Mouse (Mus musculus): Measurements from ENCODE around the gene Arsb. TPM values are rescaled to one million over a fixed set of nuclear protein-coding genes. Genes with fewer than 3 reads are reported as not detected.
A peak's percentile ranks its signal among the peaks of the same experiment; 100 is the strongest.

Gene Arsb
- polyA plus RNA-seq, 1 experiment: 114 TPM

DNA sequence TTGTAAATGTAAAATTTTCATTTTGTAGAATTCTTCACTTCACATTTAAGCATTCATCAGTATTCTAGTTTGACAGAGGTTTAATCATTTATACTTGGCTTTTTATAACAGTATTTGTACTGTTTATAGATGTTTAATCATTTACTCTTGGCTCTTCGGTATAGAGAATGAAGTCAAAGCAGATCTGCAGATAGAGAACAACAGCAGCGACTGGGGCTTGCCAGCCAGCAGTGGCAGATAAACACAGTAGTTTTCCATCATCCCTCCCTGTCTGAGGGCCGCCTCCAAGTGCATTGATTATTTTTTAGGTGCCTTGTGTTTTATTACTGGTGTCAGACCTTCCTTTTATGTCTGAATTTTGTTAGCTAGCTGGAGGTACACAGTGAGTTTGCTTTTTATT, 118.6 kb downstream of the Arsb start:
- Histone ChIP-seq H3K4me3 (ENCODE audit: insufficient read depth, low read depth, low read length) (no peak overlapping the region), H3K27me3 (replicated peaks; ENCODE audit: control insufficient read depth, insufficient read depth, low read length) (no peaks in the 10 kb centered on the region), H3K4me1 (ENCODE audit: control insufficient read depth, insufficient read depth, low read length) (peaks cover 23% of the 10 kb centered on the region), H3K36me3 (ENCODE audit: control insufficient read depth, insufficient read depth, low read length) (no peaks in the 10 kb centered on the region), H3K27ac (ENCODE audit: insufficient read depth, low read depth, low read length) (peak overlapping the region; percentile 25)
- TF ChIP-seq CTCF (conservative IDR thresholded peaks at IDR 0.05; ENCODE audit: insufficient read depth, insufficient read length, low read depth, low read length): no peak
- no peak for TF ChIP-seq POLR2A (IDR thresholded peaks at IDR 0.05; ENCODE audit: low read depth, low read length)
- peak; percentile 63 for DNase-seq
- 36% methylated on average over 3 of the region's 3 CpGs for WGBS

DNA sequence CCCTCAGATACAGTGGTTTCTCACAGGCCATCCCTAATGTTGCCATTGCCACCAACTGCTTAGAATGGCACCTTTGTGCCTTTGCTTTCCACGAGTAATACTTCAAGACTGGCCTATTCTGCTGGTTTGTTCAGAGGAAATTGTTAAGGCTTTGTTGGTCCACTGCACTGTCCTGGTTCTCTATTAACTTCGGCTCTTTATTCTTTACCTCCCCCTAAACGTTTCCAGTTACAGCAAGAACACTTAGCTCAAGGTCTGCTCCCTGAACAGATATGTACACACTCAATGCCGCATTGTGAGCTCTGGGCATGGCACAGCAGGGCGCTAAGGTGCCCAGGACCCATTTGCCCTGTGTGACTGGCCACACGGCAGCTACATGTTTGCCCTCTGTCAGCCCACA, 119.8 kb downstream of the Arsb start:
- WGBS: 39% methylated on average over 6 of the region's 6 CpGs
- Histone ChIP-seq H3K4me1 (ENCODE audit: control insufficient read depth, insufficient read depth, low read length) (peaks cover 23% of the 10 kb centered on the region), H3K27ac (ENCODE audit: insufficient read depth, low read depth, low read length) (peak overlapping the region; percentile 92), H3K4me3 (ENCODE audit: insufficient read depth, low read depth, low read length) (no peak overlapping the region), H3K27me3 (replicated peaks; ENCODE audit: control insufficient read depth, insufficient read depth, low read length) (no peaks in the 10 kb centered on the region), H3K36me3 (ENCODE audit: control insufficient read depth, insufficient read depth, low read length) (no peaks in the 10 kb centered on the region)
- DNase-seq: peak; percentile 77
- no peak for TF ChIP-seq CTCF (conservative IDR thresholded peaks at IDR 0.05; ENCODE audit: insufficient read depth, insufficient read length, low read depth, low read length)

DNA sequence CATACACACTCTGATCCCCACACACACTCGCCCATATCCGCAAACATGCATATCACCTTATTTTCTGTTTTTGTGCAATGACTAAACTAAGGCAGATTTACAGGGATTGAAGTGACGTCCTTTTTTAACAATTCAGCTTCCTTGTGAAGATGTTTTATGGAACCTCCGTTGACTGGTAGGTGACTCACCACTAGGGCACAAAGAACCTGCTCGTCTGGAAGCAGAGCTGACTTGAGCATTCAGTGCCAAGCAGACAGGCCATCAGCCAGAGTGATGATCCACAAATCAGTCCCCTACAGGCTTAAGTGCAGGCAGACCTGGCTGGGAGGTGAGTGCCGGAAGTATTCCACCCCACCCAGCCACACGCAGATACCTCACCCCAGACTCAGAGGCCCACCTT, 120.7 kb downstream of the Arsb start:
- DNase-seq: no peak
- TF ChIP-seq POLR2A (IDR thresholded peaks at IDR 0.05; ENCODE audit: low read depth, low read length): no peak
- TF ChIP-seq CTCF (conservative IDR thresholded peaks at IDR 0.05; ENCODE audit: insufficient read depth, insufficient read length, low read depth, low read length): no peak
- H3K4me3 ChIP-seq (ENCODE audit: insufficient read depth, low read depth, low read length): no peak overlapping the region
- H3K27ac ChIP-seq (ENCODE audit: insufficient read depth, low read depth, low read length): no peak overlapping the region
- peaks cover 23% of the 10 kb centered on the region for H3K4me1 ChIP-seq (ENCODE audit: control insufficient read depth, insufficient read depth, low read length)
- WGBS: 85% methylated on average over 7 of the region's 7 CpGs
- no peaks in the 10 kb centered on the region for H3K36me3 ChIP-seq (ENCODE audit: control insufficient read depth, insufficient read depth, low read length)
- H3K27me3 ChIP-seq (replicated peaks; ENCODE audit: control insufficient read depth, insufficient read depth, low read length): no peaks in the 10 kb centered on the region

DNA sequence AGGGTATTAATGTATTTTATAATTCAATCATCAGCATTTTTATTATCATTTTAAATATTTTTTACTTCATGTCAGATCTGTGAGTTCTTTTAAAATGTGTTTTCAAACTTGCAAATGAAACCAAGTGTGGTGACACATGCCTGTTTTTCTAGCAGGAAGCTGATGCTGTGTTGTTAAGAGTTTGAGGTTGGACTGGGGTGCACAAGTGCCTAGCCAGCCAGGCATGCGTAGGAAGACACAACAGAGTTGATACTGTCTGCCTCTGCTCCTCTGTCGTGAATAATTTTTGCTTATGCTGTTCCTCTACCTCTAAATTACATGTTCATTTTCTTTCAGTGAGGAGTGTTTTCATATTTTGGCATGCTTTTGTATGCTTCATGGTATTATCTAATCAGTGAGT, 122.7 kb downstream of the Arsb start:
- H3K4me1 ChIP-seq (ENCODE audit: control insufficient read depth, insufficient read depth, low read length): peaks cover 20% of the 10 kb centered on the region
- DNase-seq: no peak
- no peaks in the 10 kb centered on the region for H3K27me3 ChIP-seq (replicated peaks; ENCODE audit: control insufficient read depth, insufficient read depth, low read length)
- no peak for TF ChIP-seq POLR2A (IDR thresholded peaks at IDR 0.05; ENCODE audit: low read depth, low read length)
- no peak for TF ChIP-seq CTCF (conservative IDR thresholded peaks at IDR 0.05; ENCODE audit: insufficient read depth, insufficient read length, low read depth, low read length)
- H3K27ac ChIP-seq (ENCODE audit: insufficient read depth, low read depth, low read length): no peak overlapping the region
- no peak overlapping the region for H3K4me3 ChIP-seq (ENCODE audit: insufficient read depth, low read depth, low read length)
- no peaks in the 10 kb centered on the region for H3K36me3 ChIP-seq (ENCODE audit: control insufficient read depth, insufficient read depth, low read length)
- WGBS: 71% methylated on average over 2 of the region's 2 CpGs

DNA sequence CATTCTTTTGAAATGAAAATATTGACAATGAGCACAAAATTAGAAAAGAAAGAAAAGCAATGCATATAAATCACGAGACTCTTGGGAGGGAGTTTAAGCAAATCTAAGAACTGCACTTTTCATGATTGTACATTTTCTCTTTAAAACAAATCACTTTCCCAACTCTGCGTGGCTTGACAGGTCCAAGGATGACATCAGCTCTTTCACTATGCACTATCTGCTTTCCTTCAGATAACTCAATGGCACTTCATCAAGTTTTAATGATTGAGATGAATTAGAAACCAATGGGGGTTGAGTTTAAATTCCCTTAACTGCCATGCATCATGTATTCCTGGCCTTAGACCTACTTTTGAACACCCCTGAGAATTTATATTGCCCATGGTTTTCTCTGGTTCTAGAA, 124.0 kb downstream of the Arsb start:
- Histone ChIP-seq H3K27ac (ENCODE audit: insufficient read depth, low read depth, low read length) (no peak overlapping the region), H3K27me3 (replicated peaks; ENCODE audit: control insufficient read depth, insufficient read depth, low read length) (no peaks in the 10 kb centered on the region), H3K4me1 (ENCODE audit: control insufficient read depth, insufficient read depth, low read length) (peaks cover 10% of the 10 kb centered on the region), H3K4me3 (ENCODE audit: insufficient read depth, low read depth, low read length) (no peak overlapping the region), H3K36me3 (ENCODE audit: control insufficient read depth, insufficient read depth, low read length) (no peaks in the 10 kb centered on the region)
- WGBS: 88% methylated on average over 2 of the region's 2 CpGs
- DNase-seq: no peak
- TF ChIP-seq POLR2A (IDR thresholded peaks at IDR 0.05; ENCODE audit: low read depth, low read length): no peak
- no peak for TF ChIP-seq CTCF (conservative IDR thresholded peaks at IDR 0.05; ENCODE audit: insufficient read depth, insufficient read length, low read depth, low read length)

DNA sequence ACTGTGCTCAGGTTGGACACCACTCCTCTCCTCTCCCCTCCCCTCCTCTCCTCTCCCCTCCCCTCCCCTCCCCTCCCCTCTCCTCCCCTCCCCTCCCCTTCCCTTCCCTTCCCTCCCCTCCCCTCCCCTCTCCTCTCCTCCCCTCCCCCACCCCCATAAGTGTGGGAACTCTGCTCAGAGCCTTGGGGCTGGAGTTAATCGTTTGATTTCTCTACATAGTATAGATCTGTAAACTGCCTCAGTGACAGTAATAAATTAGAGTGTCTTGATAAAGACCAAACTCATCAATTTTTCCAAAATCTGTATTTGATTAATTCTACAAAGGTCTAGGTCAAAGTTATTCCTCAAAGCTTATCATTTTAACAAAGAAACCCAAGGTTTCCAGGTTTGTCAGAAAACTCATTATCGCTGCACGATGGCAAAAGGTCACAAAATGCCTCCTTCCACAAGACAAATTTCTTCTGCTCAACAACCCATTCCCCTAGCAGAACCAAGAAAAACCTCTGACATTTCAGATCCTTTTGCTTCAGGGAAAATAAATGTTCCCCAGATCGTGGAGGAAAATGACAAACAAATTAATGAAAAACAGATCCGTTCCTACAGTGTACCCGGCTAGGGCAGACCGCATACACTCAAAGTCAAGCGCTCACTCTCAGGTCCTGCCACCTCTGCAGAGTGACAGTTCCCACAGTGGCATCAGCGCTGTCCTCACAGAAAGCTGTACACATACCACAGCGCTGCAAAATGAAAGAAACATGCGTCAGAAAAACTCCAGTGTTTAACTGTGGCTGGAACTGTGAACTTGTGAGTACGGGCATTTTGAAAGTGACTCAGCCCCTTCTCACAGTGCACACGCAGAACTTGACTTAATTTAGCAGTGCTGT, 126.8 kb downstream of the Arsb start:
- 60% methylated on average over 13 of the region's 13 CpGs for WGBS
- H3K4me3 ChIP-seq (ENCODE audit: insufficient read depth, low read depth, low read length): no peak overlapping the region

DNA sequence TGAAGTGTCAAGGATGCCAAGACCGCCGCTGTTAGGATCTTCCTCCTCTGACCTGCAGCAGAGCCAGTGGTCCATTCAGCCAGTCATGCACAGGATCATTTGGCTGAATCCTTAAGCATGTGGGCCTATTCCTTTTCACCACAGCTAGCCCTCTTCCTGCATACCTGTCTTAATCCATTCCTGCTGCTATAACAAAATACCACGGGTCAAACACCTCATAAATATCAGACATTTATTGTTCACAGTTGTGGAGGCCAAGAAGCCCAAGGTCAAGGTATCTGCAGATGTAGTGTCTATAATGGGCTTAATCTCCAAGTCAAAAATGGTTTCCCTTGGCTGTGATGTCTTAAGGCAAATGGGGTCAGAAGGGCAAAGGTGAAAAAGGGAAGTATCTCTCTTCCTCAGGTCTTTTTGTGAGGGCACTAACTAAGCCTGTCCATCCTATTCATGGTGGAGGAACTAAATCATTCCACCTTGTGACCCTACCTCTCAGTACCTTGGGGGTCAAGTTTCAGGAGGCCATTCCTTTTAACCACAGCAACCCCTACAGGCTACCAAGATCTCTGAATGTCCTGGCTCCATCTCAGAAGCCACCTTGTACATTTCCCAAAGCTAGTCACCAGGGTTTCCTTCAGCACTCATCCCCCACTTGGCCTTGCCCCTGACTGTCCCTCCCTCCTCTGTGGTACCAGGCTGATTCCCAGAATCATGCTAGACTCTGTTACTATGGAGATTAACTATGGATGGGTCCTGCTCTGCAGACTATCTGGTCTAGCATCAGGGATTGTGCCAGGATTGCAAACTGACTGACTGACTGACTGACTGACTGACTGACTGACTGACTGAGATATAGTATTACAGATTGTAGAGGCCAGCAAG, 128.2 kb downstream of the Arsb start:
- no peaks in the 10 kb centered on the region for H3K36me3 ChIP-seq (ENCODE audit: control insufficient read depth, insufficient read depth, low read length)
- no peak for DNase-seq
- 84% methylated on average over 3 of the region's 3 CpGs for WGBS
- H3K27me3 ChIP-seq (replicated peaks; ENCODE audit: control insufficient read depth, insufficient read depth, low read length): no peaks in the 10 kb centered on the region
- TF ChIP-seq CTCF (conservative IDR thresholded peaks at IDR 0.05; ENCODE audit: insufficient read depth, insufficient read length, low read depth, low read length): no peak
- TF ChIP-seq POLR2A (IDR thresholded peaks at IDR 0.05; ENCODE audit: low read depth, low read length): no peak
- H3K27ac ChIP-seq (ENCODE audit: insufficient read depth, low read depth, low read length): no peak overlapping the region
- no peaks in the 10 kb centered on the region for H3K4me1 ChIP-seq (ENCODE audit: control insufficient read depth, insufficient read depth, low read length)
- H3K4me3 ChIP-seq (ENCODE audit: insufficient read depth, low read depth, low read length): no peak overlapping the region

More for the DNA sequence above, 126.8 kb downstream of the Arsb start:
- H3K27ac ChIP-seq (ENCODE audit: insufficient read depth, low read depth, low read length): no peak overlapping the region
- DNase-seq: no peak
- no peaks in the 10 kb centered on the region for H3K36me3 ChIP-seq (ENCODE audit: control insufficient read depth, insufficient read depth, low read length)
- no peaks in the 10 kb centered on the region for H3K27me3 ChIP-seq (replicated peaks; ENCODE audit: control insufficient read depth, insufficient read depth, low read length)
- H3K4me1 ChIP-seq (ENCODE audit: control insufficient read depth, insufficient read depth, low read length): no peaks in the 10 kb centered on the region
- no peak for TF ChIP-seq POLR2A (IDR thresholded peaks at IDR 0.05; ENCODE audit: low read depth, low read length)
- no peak for TF ChIP-seq CTCF (conservative IDR thresholded peaks at IDR 0.05; ENCODE audit: insufficient read depth, insufficient read length, low read depth, low read length)

Measured in kidney, adult 2 months (tissue).